Mouse (Mus musculus) myocyte (in vitro differentiated cells): ENCODE measurements around the gene Klrb1b. TPM values are rescaled to one million over a fixed set of nuclear protein-coding genes. Genes with fewer than 3 reads are reported as not detected.

Experiments
- H3K27me3 ChIP-seq: one replicate; pipeline ENCODE4 v1.6.1; 2011; ENCODE audit not compliant: control insufficient read depth, insufficient read depth, insufficient read length
- H3K36me3 ChIP-seq: one replicate; pipeline ENCODE4 v1.6.1; 2011; ENCODE audit not compliant: control insufficient read depth, insufficient read depth
- H3K4me2 ChIP-seq: one replicate; pipeline ENCODE4 v1.6.1; 2011; ENCODE audit warnings: low read depth, control low read depth
- H3K4me3 ChIP-seq: one replicate; pipeline ENCODE4 v1.5.1; 2011; ENCODE audit warnings: mild to moderate bottlenecking, control low read depth, moderate library complexity
- H3K79me2 ChIP-seq: one replicate; pipeline ENCODE4 v1.6.1; 2011; ENCODE audit not compliant: control insufficient read depth, insufficient read depth
- H3ac ChIP-seq: one replicate; pipeline ENCODE4 v1.6.1; 2011; ENCODE audit not compliant: control insufficient read depth, insufficient read length
- CEBPB ChIP-seq: IDR thresholded peaks from 2 replicates; pipeline ENCODE4 v1.6.1; 2011; ENCODE audit warnings: mild to moderate bottlenecking, moderate library complexity; ENCODE audit not compliant: poor library complexity, insufficient read depth, severe bottlenecking
- E2F4 ChIP-seq: IDR thresholded peaks from one replicate; pipeline ENCODE4 v1.6.1; 2011; ENCODE audit warnings: mild to moderate bottlenecking, control low read depth, moderate library complexity; ENCODE audit not compliant: insufficient read depth
- MAX ChIP-seq: IDR thresholded peaks from one replicate; pipeline ENCODE4 v1.6.1; 2011; ENCODE audit warnings: low read depth, mild to moderate bottlenecking, control low read depth
- MYOD1 ChIP-seq, 3 experiments: IDR thresholded peaks; one replicate each; pipeline ENCODE4 v1.6.1; 2011; ENCODE audit warnings: control low read depth in 2 of 3, low read depth in 2 of 3, mild to moderate bottlenecking in 2 of 3, moderate library complexity in 1 of 3; ENCODE audit not compliant: insufficient read length in 2 of 3, control insufficient read depth in 1 of 3
- MYOG ChIP-seq, 3 experiments: IDR thresholded peaks; one replicate each; pipeline ENCODE4 v1.6.1; 2011; ENCODE audit warnings: control low read depth in 2 of 3, low read depth in 2 of 3, mild to moderate bottlenecking in 2 of 3; ENCODE audit not compliant: insufficient read length in 2 of 3, control insufficient read depth in 1 of 3, insufficient read depth in 1 of 3
- POLR2A ChIP-seq: IDR thresholded peaks from one replicate; pipeline ENCODE4 v1.6.1; 2011; ENCODE audit warnings: low read depth, mild to moderate bottlenecking, control low read depth, moderate library complexity; ENCODE audit not compliant: insufficient read length
- POLR2AphosphoS2 ChIP-seq: IDR thresholded peaks from one replicate; pipeline ENCODE4 v1.6.1; 2011; ENCODE audit warnings: low read depth, control low read depth; ENCODE audit not compliant: insufficient read length
- REST ChIP-seq: IDR thresholded peaks from one replicate; pipeline ENCODE4 v1.6.1; 2011; ENCODE audit warnings: mild to moderate bottlenecking, control low read depth, moderate library complexity; ENCODE audit not compliant: insufficient read depth, insufficient read length
- SRF ChIP-seq: IDR thresholded peaks from one replicate; pipeline ENCODE4 v1.6.1; 2011; ENCODE audit warnings: low read depth; ENCODE audit not compliant: control insufficient read depth, insufficient read length
- TCF12 ChIP-seq: IDR thresholded peaks from one replicate; pipeline ENCODE4 v1.6.1; 2011; ENCODE audit warnings: mild to moderate bottlenecking, control low read depth; ENCODE audit not compliant: poor library complexity, insufficient read depth, severe bottlenecking
- TCF3 ChIP-seq: IDR thresholded peaks from one replicate; pipeline ENCODE4 v1.6.1; 2011; ENCODE audit warnings: low read depth, control low read depth; ENCODE audit not compliant: insufficient read length
- USF1 ChIP-seq: IDR thresholded peaks from one replicate; pipeline ENCODE4 v1.6.1; 2011; ENCODE audit warnings: low read depth, mild to moderate bottlenecking, control low read depth, moderate library complexity
- polyA plus RNA-seq: library from polyadenylated mRNA; unstranded; fragments of >200 nt; fragmentation: generic; extraction: Trizol; gene quantifications from one replicate; pipeline ENCODE4 v1.2.1, GENCODE M21; 2012; ENCODE audit warnings: missing spikeins

Klrb1b gene
- polyA plus RNA-seq, 1 experiment = not detected

GRCm38 (mm10) chr6:128856250-128856649, 30.1 kb upstream of the Klrb1b start:
- Histone ChIP-seq H3K4me3 (no peak overlapping the region), H3K36me3 (no peaks in the 10 kb centered on the region), H3K79me2 (no peaks in the 10 kb centered on the region), H3ac (no peak overlapping the region), H3K27me3 (no peaks in the 10 kb centered on the region), H3K4me2 (no peak overlapping the region)
- TF ChIP-seq E2F4 = no peak
- TF ChIP-seq TCF3 = no peak

GRCm38 (mm10) chr6:128855477-128855876, 29.3 kb upstream of the Klrb1b start:
- no peaks in the 10 kb centered on the region for H3K36me3 ChIP-seq
- H3K4me2 ChIP-seq = no peak overlapping the region
- no peaks in the 10 kb centered on the region for H3K27me3 ChIP-seq
- no peak overlapping the region for H3ac ChIP-seq
- TF ChIP-seq SRF (no peak), CEBPB (no peak), USF1 (no peak), POLR2AphosphoS2 (no peak), TCF12 (no peak), TCF3 (no peak), E2F4 (no peak), POLR2A (no peak), REST (no peak), MAX (no peak), MYOG (IDR thresholded peaks at IDR 0.05; ENCODE audit: control insufficient read depth in 1 of 3, insufficient read depth in 1 of 3, insufficient read length in 2 of 3, low read depth in 2 of 3) (no peak), MYOD1 (IDR thresholded peaks at IDR 0.05; ENCODE audit: control insufficient read depth in 1 of 3, insufficient read length in 2 of 3, low read depth in 2 of 3) (no peak)
- no peak overlapping the region for H3K4me3 ChIP-seq
- no peaks in the 10 kb centered on the region for H3K79me2 ChIP-seq

- H3K79me2 ChIP-seq = no peaks in the 10 kb centered on the region
- H3K4me3 ChIP-seq = no peak overlapping the region
- TF ChIP-seq TCF3 (no peak), USF1 (no peak), POLR2AphosphoS2 (no peak), MAX (no peak)
- no peaks in the 10 kb centered on the region for H3K36me3 ChIP-seq
- no peak overlapping the region for H3ac ChIP-seq
- no peaks in the 10 kb centered on the region for H3K27me3 ChIP-seq
- H3K4me2 ChIP-seq = no peak overlapping the region
These were observed 28.8 kb upstream of the Klrb1b start for GRCm38 (mm10) chr6:128854895-128855294.

GRCm38 (mm10) chr6:128854024-128854820, 28.1 kb upstream of the Klrb1b start:
- no peak for TF ChIP-seq POLR2A
- TF ChIP-seq REST = no peak
- no peak for TF ChIP-seq POLR2AphosphoS2
- no peak for TF ChIP-seq TCF3
- TF ChIP-seq SRF = no peak
- TF ChIP-seq CEBPB = no peak
- TF ChIP-seq E2F4 = no peak
- no peak for TF ChIP-seq MAX
- no peak for TF ChIP-seq MYOD1 (IDR thresholded peaks at IDR 0.05; ENCODE audit: control insufficient read depth in 1 of 3, insufficient read length in 2 of 3, low read depth in 2 of 3)
- no peak for TF ChIP-seq USF1
- no peak for TF ChIP-seq MYOG (IDR thresholded peaks at IDR 0.05; ENCODE audit: control insufficient read depth in 1 of 3, insufficient read depth in 1 of 3, insufficient read length in 2 of 3, low read depth in 2 of 3)
- no peak for TF ChIP-seq TCF12
- no peaks in the 10 kb centered on the region for H3K27me3 ChIP-seq
- no peak overlapping the region for H3K4me2 ChIP-seq
- H3K79me2 ChIP-seq = no peaks in the 10 kb centered on the region
- H3K36me3 ChIP-seq = no peaks in the 10 kb centered on the region
- no peak overlapping the region for H3ac ChIP-seq
- no peak overlapping the region for H3K4me3 ChIP-seq

GRCm38 (mm10) chr6:128852766-128853165, 26.6 kb upstream of the Klrb1b start:
- H3K36me3 ChIP-seq = no peaks in the 10 kb centered on the region
- no peak overlapping the region for H3ac ChIP-seq
- TF ChIP-seq TCF3 = no peak
- no peak for TF ChIP-seq MAX
- no peak for TF ChIP-seq TCF12
- TF ChIP-seq POLR2A = no peak
- no peak for TF ChIP-seq POLR2AphosphoS2
- TF ChIP-seq SRF = no peak
- TF ChIP-seq CEBPB = no peak
- TF ChIP-seq E2F4 = no peak
- no peak for TF ChIP-seq USF1
- TF ChIP-seq REST = no peak
- no peak for TF ChIP-seq MYOG (IDR thresholded peaks at IDR 0.05; ENCODE audit: control insufficient read depth in 1 of 3, insufficient read depth in 1 of 3, insufficient read length in 2 of 3, low read depth in 2 of 3)
- TF ChIP-seq MYOD1 (IDR thresholded peaks at IDR 0.05; ENCODE audit: control insufficient read depth in 1 of 3, insufficient read length in 2 of 3, low read depth in 2 of 3) = no peak
- H3K4me2 ChIP-seq = no peak overlapping the region
- no peaks in the 10 kb centered on the region for H3K27me3 ChIP-seq
- no peaks in the 10 kb centered on the region for H3K79me2 ChIP-seq
- no peak overlapping the region for H3K4me3 ChIP-seq
